Mouse (Mus musculus) hindbrain, embryonic 13.5 days (tissue): ENCODE results near the gene Olfr45. TPM values are rescaled to one million over a fixed set of nuclear protein-coding genes. Genes with fewer than 3 reads are reported as not detected.

Experiments
- ATAC-seq: fragments of 200-750 bp; cut with Nextera tagmentation; 2 replicates; pipeline ENCODE4 v1.8.0; 2017; ENCODE audit warnings: moderate TSS enrichment; ENCODE audit not compliant: low FRiP score
- H3K27ac ChIP-seq: fragments of 300-500 bp; sonication (generic); 2 replicates; pipeline ENCODE4 v1.5.1; 2015; ENCODE audit warnings: inconsistent platforms, mild to moderate bottlenecking, moderate library complexity
- H3K27me3 ChIP-seq: fragments of 300-500 bp; sonication (generic); 2 replicates; pipeline ENCODE4 v1.6.1; 2015; ENCODE audit warnings: mild to moderate bottlenecking, inconsistent platforms
- H3K36me3 ChIP-seq: fragments of 300-500 bp; sonication (generic); 2 replicates; pipeline ENCODE4 v1.6.1; 2015; ENCODE audit warnings: mild to moderate bottlenecking, inconsistent platforms
- H3K4me1 ChIP-seq: fragments of 300-500 bp; sonication (generic); replicated peaks from 2 replicates; pipeline ENCODE4 v1.6.1; 2015; ENCODE audit warnings: inconsistent platforms
- H3K4me2 ChIP-seq: fragments of 300-500 bp; sonication (generic); 2 replicates; pipeline ENCODE4 v1.6.1; 2015; ENCODE audit warnings: inconsistent platforms, mild to moderate bottlenecking, moderate library complexity
- H3K4me3 ChIP-seq: fragments of 300-500 bp; sonication (generic); 2 replicates; pipeline ENCODE4 v1.5.1; 2015; ENCODE audit warnings: mild to moderate bottlenecking, inconsistent platforms
- H3K9ac ChIP-seq: fragments of 300-500 bp; sonication (generic); 2 replicates; pipeline ENCODE4 v1.6.1; 2015; ENCODE audit warnings: mild to moderate bottlenecking, inconsistent platforms
- H3K9me3 ChIP-seq: fragments of 300-500 bp; sonication (generic); 2 replicates; pipeline ENCODE4 v1.6.1; 2016; ENCODE audit warnings: inconsistent platforms
- WGBS: fragments of 180-500 bp; shearing (Covaris S2); methylation state at CpG from one replicate; pipeline ENCODE4 v1.1.7; 2015; 5-methylcytosine and 5-hydroxymethylcytosine counted together
- polyA plus RNA-seq: library from polyadenylated mRNA; unstranded; fragments of >200 nt; fragmentation: Nextera tagmentation; extraction: Ambion mirVana; gene quantifications from 2 replicates; pipeline ENCODE4 v1.2.1, GENCODE M21; 2015

Gene Olfr45
- polyA plus RNA-seq, 1 experiment from 2014 or later: not detected

DNA sequence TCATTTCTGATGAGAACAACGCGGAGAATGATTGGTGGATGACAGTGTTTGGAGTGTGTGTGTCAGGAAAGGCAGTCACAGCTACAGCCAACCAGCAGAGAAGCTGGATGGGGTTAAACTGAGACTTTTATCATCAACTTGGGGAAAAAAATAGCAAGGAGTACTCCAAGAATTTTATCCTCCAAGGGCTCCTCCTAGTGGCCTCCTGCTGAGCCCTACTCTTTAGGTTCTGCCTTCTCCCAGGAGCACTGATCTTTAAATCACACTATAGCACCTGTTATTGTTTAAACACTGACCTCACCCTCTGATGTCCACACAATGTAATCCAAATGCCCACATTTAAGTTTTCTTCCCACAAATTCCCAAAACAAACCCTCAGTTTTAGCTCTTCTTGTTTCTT, 51.4 kb downstream of the Olfr45 start:
- Histone ChIP-seq H3K9ac (no peak overlapping the region), H3K4me1 (no peaks in the 10 kb centered on the region), H3K27ac (no peak overlapping the region), H3K27me3 (no peaks in the 10 kb centered on the region), H3K9me3 (no peaks in the 10 kb centered on the region), H3K36me3 (no peaks in the 10 kb centered on the region), H3K4me3 (no peak overlapping the region), H3K4me2 (no peak overlapping the region)
- 82% methylated on average over 2 of the region's 2 CpGs for WGBS
- no peak for ATAC-seq

Other genes with a start within 250 kb of the Olfr45 start
- not detected in 2 replicates for gene Olfr533, start 218.6 kb upstream of the Olfr45 start, polyA plus RNA-seq
- gene Olfr535, start 197.7 kb upstream of the Olfr45 start, polyA plus RNA-seq: not detected in 2 replicates
- not detected in 2 replicates for gene Olfr536, start 174.6 kb upstream of the Olfr45 start, polyA plus RNA-seq
- gene Olfr538, start 114.1 kb upstream of the Olfr45 start, polyA plus RNA-seq: not detected in 2 replicates
- not detected in 2 replicates for gene Olfr46, start 80.7 kb upstream of the Olfr45 start, polyA plus RNA-seq
- not detected in 2 replicates for gene Olfr61, start 53.0 kb upstream of the Olfr45 start, polyA plus RNA-seq
- not detected in 2 replicates for gene Olfr53, start 35.5 kb upstream of the Olfr45 start, polyA plus RNA-seq
- gene Olfr539, start 22.0 kb upstream of the Olfr45 start, polyA plus RNA-seq: not detected in 2 replicates
- not detected in 2 replicates for gene Olfr541, start 15.3 kb downstream of the Olfr45 start, polyA plus RNA-seq
- not detected in 2 replicates for gene Cyp2e1, start 81.8 kb downstream of the Olfr45 start, polyA plus RNA-seq
- 0.26 and 0.57 TPM in 2 replicates for gene Syce1, start 105.9 kb downstream of the Olfr45 start, polyA plus RNA-seq
- 24.1 and 26.6 TPM in 2 replicates for gene Zfp941, start 140.2 kb downstream of the Olfr45 start, polyA plus RNA-seq
- gene Urah, start 153.1 kb downstream of the Olfr45 start, polyA plus RNA-seq: not detected in 2 replicates
- not detected in 2 replicates for gene Scgb1c1, start 163.6 kb downstream of the Olfr45 start, polyA plus RNA-seq
- not detected in 2 replicates for gene Odf3, start 165.9 kb downstream of the Olfr45 start, polyA plus RNA-seq
- gene Gm45785, start 174.4 kb downstream of the Olfr45 start, polyA plus RNA-seq: 0.84 TPM in 1 of 2 replicates, not detected in the other
- 96.7 and 98.5 TPM in 2 replicates for gene Ric8a, start 175.0 kb downstream of the Olfr45 start, polyA plus RNA-seq
- gene Bet1l, start 175.6 kb downstream of the Olfr45 start, polyA plus RNA-seq: 43.3 and 44.0 TPM in 2 replicates
- gene Psmd13, start 200.0 kb downstream of the Olfr45 start, polyA plus RNA-seq: 278 and 284 TPM in 2 replicates
- gene Sirt3, start 200.4 kb downstream of the Olfr45 start, polyA plus RNA-seq: 41.6 and 45.3 TPM in 2 replicates
- gene Cox8b, start 218.5 kb downstream of the Olfr45 start, polyA plus RNA-seq: 0.69 TPM in 1 of 2 replicates, not detected in the other
- gene Nlrp6, start 239.0 kb downstream of the Olfr45 start, polyA plus RNA-seq: 0.09 and 0.12 TPM in 2 replicates